Mouse (Mus musculus) testis, adult 2 months (tissue): Measurements from ENCODE around the gene Zfp937. TPM values are rescaled to one million over a fixed set of nuclear protein-coding genes. Genes with fewer than 3 reads are reported as not detected.

Experiments used
- polyA plus RNA-seq: library from polyadenylated mRNA; depleted of rRNA; stranded (reverse); fragments of >200 nt; gene quantifications from 2 replicates; pipeline ENCODE4 v1.2.3, GENCODE M21; 2012; rRNA removed

The Zfp937 gene
- polyA plus RNA-seq, 1 experiment = 0.19 TPM

Other genes starting within 250 kb of the Zfp937 start
- gene Zfp120, start 81.4 kb upstream of the Zfp937 start, polyA plus RNA-seq = 0.23 TPM in 2 replicates
- not detected in 2 replicates for gene Gm10770, start 38.4 kb upstream of the Zfp937 start, polyA plus RNA-seq
- 0.11 and 0.14 TPM in 2 replicates for gene Gm14139, start 36.3 kb upstream of the Zfp937 start, polyA plus RNA-seq
- 0.14 TPM in 1 of 2 replicates, not detected in the other for gene Gm21994, start 37.5 kb downstream of the Zfp937 start, polyA plus RNA-seq
- gene Gm14124, start 39.4 kb downstream of the Zfp937 start, polyA plus RNA-seq = 0.04 and 0.07 TPM in 2 replicates
- gene Gm10130, start 105.6 kb downstream of the Zfp937 start, polyA plus RNA-seq = not detected in 2 replicates
- gene 3300002I08Rik, start 144.7 kb downstream of the Zfp937 start, polyA plus RNA-seq = 0.90 and 1.3 TPM in 2 replicates
- gene Zfp442, start 233.4 kb downstream of the Zfp937 start, polyA plus RNA-seq = 0.46 and 0.59 TPM in 2 replicates